Mouse (Mus musculus): ENCODE data around the gene Pnp2. TPM values are rescaled to one million over a fixed set of nuclear protein-coding genes. Genes with fewer than 3 reads are reported as not detected.
"Not testable (repeated sequence)": the region's sequence is repeated elsewhere in the genome, so short reads cannot be mapped to it uniquely, and the experiment has no call there.

Pnp2 gene
- total RNA-seq, 2 experiments from 2014 or later, result 0.68 to 1.5 TPM

- DNase-seq (ENCODE audit: low spot score in 2 of 2); intact Hi-C loops (cut with DNase I): not testable (repeated sequence)
Measured at GRCm38 (mm10) chr14:50945526-50945925, 10.3 kb upstream of the Pnp2 start.

DNA sequence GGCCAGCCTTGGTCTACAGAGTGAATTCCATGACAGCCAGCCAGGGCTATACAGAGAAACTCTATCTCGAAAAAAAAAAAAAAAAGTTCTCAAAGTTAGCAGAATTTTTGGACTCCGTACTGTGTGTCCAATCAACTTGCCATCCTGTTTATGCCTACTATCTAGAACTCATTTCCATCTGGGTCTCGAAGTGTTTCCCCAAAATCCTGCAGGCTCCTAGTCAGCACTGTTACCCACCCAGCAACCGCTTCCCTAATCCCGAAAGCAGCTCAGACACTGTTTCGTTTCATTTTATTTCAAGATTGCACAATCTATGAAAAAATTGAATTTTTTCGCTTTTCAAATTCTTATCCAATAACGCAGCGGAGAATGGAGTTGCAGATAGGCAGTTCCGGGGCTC, 305 bp upstream of the Pnp2 start:
- intact Hi-C loops (cut with DNase I), result no loop called here

GRCm38 (mm10) chr14:50956724-50957123, 932 bp downstream of the Pnp2 start:
- DNase-seq (ENCODE audit: low spot score in 2 of 2); intact Hi-C loops (cut with DNase I): not testable (repeated sequence)

More for the DNA sequence above, 305 bp upstream of the Pnp2 start:
- DNase-seq (ENCODE audit: low spot score in 2 of 2), result no peak

GRCm38 (mm10) chr14:50957146-50957545, 1.4 kb downstream of the Pnp2 start:
- DNase-seq (ENCODE audit: low spot score in 2 of 2); intact Hi-C loops (cut with DNase I): not testable (repeated sequence)

DNA sequence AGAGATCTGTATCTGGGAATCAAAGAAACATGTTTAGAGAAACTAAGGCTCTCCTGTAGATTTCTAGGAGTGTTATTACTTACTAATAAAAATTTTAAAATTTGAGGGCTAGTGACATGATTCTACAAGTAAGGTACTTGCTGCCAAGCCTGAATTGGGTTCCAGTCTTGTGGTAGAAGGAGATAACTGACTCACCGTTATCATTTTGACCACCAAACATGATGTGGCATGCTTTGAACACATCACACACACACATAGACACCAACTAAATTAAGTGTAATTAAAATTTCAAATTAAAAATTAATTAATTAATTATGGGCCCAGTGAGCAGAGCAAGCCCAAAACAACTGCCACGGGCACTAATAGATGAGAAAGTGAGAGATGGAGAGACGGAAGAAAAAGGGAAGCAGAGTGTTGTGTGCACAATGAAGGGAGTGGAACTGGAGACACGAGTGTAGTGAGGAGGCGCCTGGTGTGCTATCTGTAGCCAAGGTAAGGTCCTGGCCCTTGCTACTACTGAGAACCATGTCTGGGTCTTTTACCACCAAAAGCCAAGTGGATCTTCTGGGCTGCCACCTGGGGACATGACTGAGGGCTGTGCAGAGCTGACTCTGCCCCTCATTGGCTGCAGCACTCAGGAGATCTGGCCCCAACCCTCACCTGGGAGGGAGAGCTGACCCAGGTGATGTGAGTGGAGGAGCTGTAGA, 2.6 kb downstream of the Pnp2 start:
- intact Hi-C loops (cut with DNase I); DNase-seq (ENCODE audit: low spot score in 2 of 2): not testable (repeated sequence)

DNA sequence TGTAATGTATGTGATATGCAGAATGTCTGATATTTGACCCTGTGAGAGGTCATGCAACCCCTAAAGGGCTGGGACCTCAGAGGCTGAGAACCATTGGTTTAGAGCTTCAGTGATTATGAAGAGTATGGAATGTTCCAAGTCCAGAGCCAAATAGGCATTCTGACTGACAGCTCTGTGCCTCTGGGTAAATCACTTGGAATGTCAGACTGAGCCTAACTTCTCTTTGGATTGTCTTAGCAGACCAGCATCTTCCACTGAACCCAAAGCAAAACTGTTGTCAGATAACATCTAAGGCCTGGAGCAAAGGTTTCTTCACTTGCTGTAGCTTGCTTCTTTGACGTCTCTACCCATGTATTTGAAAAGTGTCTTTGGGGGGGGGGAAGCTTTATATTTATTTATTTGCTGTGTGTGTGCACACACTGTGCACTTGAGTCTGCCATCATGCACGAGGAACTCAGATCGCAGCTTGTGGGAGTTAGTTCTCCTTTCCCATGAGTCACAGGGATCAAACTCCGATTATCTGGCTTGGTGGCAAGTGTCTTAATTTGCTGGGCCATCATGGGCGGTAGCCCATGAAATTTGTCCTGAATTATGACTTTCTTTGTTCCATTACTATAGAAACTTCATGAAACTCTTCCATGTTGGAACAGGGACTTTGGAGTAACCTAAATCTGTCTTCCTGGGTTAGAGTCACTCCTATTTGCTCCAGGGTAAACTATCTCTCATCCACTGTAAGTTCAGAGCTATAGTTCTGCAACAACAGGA, 12.6 kb downstream of the Pnp2 start:
- intact Hi-C loops (cut with DNase I), result no loop called here
- no peak for DNase-seq (ENCODE audit: low spot score in 2 of 2)

- DNase-seq (ENCODE audit: low spot score in 2 of 2), result no peak
- intact Hi-C loops (cut with DNase I), result no loop called here
Measured at GRCm38 (mm10) chr14:50969041-50969440, 13.2 kb downstream of the Pnp2 start.

DNA sequence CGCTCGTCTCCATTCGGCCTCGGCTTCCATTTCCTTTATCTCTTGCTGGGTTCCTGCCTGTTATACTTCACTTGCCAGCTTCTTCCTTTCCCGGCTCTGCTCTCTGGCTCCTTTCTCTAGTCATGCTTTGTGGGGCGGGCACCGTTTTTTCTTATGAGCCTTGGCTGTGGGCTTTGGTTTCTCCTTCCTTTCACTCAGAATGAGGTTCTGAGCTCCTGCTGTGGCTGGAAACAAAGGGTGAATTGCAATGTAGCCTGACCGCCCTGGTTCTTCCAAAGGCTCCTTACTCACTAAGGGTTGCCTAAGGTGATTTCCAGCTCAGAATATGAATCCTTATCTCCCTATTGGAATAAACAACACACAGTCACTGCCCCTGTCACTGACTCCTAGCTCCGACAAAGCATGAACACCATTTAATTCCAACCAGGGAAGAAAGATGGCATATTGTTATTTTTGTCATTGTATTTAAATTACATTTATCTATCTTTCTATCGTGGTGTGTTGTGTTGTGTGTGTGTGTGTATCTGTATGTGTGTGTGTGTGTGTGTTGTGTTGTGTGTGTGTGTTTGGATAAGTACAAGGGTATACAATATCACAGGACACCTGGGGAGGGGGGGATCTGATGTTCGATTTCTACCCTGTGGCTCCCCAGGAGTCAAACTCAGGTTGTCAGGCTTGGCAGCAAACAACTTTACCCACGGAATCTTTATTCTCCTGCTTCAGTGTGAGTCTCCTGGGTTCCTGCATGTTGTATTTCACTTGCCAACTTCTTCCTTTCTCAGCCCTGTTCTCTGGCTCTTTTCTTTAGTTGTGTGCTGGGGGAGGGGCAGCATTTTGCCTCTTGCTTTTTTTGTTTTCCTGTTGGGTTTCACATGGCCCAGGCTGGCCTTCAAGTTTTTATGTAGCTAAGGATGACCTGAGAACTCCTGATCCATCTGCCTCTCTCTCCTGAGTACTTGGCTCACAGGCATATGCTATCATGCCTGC, 14.1 kb downstream of the Pnp2 start:
- intact Hi-C loops (cut with DNase I), result no loop called here
- peak; percentile 35 to 61 for DNase-seq (ENCODE audit: low spot score in 2 of 2)

- intact Hi-C loops (cut with DNase I), result no loop called here
Measured at GRCm38 (mm10) chr14:50970822-50971221, 15.0 kb downstream of the Pnp2 start.

GRCm38 (mm10) chr14:50973054-50973453, 17.3 kb downstream of the Pnp2 start:
- intact Hi-C loops (cut with DNase I); DNase-seq (ENCODE audit: low spot score in 2 of 2): not testable (repeated sequence)

More at GRCm38 (mm10) chr14:50970822-50971221, 15.0 kb downstream of the Pnp2 start:
- DNase-seq (ENCODE audit: low spot score in 2 of 2), result no peak

GRCm38 (mm10) chr14:50973700-50974099, 17.9 kb downstream of the Pnp2 start:
- intact Hi-C loops (cut with DNase I), result loop anchor here (2.0 kb wide), 1 partner anchor 89 kb away; no protein-coding TSS in a partner anchor
- no peak for DNase-seq (ENCODE audit: low spot score in 2 of 2)

- DNase-seq (ENCODE audit: low spot score in 2 of 2), result no peak
- intact Hi-C loops (cut with DNase I), result loop anchor here (2.0 kb wide), 1 partner anchor 88 kb away; no protein-coding TSS in a partner anchor
Measured at GRCm38 (mm10) chr14:50975001-50975400, 19.2 kb downstream of the Pnp2 start.

GRCm38 (mm10) chr14:50976674-50977073, 20.9 kb downstream of the Pnp2 start:
- intact Hi-C loops (cut with DNase I), result no loop called here
- peak in 1 of 2 experiments; percentile 21 for DNase-seq (ENCODE audit: low spot score in 2 of 2)

GRCm38 (mm10) chr14:50978451-50978850, 22.7 kb downstream of the Pnp2 start:
- intact Hi-C loops (cut with DNase I); DNase-seq (ENCODE audit: low spot score in 2 of 2): not testable (repeated sequence)

GRCm38 (mm10) chr14:50979631-50980030, 23.8 kb downstream of the Pnp2 start:
- intact Hi-C loops (cut with DNase I), result no loop called here
- no peak for DNase-seq (ENCODE audit: low spot score in 2 of 2)

DNA sequence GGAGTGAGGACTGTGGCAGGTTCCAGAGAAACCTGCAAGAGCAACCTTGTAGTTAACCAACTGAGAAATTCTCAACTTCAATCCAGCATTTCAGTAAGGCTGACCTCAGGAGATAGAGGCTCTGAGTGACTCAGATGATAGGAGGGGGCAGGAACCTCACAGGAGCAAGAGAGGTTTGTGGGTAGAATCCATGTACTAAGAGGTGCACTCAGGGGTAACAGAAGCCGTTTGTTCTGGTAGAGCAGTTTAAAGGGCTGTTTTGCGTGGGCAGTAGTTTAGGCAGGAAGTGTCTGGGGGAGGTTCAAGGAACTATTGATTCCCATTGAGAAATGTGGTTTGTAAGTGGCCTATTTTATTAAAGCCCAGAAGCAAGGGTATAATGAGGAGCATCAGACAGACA, 25.4 kb downstream of the Pnp2 start:
- no peak for DNase-seq (ENCODE audit: low spot score in 2 of 2)
- intact Hi-C loops (cut with DNase I), result no loop called here

- DNase-seq (ENCODE audit: low spot score in 2 of 2), result no peak
- intact Hi-C loops (cut with DNase I), result no loop called here
Measured at GRCm38 (mm10) chr14:50981837-50982236, 26.0 kb downstream of the Pnp2 start.

DNA sequence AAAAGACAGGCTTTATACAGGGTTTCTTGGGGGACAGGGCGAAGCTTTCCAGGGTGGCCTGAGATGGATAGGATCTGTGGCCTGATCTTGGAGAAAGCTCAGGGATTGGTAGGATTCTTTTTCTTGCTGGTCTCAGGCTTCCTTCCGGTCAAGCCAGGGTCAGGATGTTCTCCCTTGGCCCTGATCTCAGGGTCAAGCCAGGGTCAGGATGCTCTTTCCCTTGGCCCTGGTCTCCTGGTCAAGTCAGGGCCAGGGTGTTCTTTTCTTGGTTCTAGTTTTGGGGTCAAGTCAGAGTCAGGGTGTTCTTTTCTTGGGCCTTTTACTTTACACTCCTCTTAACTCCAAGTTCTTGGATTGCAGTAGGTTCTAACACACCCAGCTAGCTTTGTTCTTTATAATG, 31.9 kb downstream of the Pnp2 start:
- intact Hi-C loops (cut with DNase I), result no loop called here
- no peak for DNase-seq (ENCODE audit: low spot score in 2 of 2)

GRCm38 (mm10) chr14:50991037-50991436, 35.2 kb downstream of the Pnp2 start:
- no peak for DNase-seq (ENCODE audit: low spot score in 2 of 2)
- intact Hi-C loops (cut with DNase I), result no loop called here

Measured in left cerebral cortex, postnatal 14 days (tissue).